Mouse (Mus musculus) left cerebral cortex, postnatal 4 days (tissue): ENCODE results near the gene Ermp1. TPM values are rescaled to one million over a fixed set of nuclear protein-coding genes. Genes with fewer than 3 reads are reported as not detected.
"Not testable (repeated sequence)": the region's sequence is repeated elsewhere in the genome, so short reads cannot be mapped to it uniquely, and the experiment has no call there.

Experiments used
- DNase-seq: peaks from one replicate; pipeline ENCODE4 v3.0.0-alpha.2; 2022
- intact Hi-C: fragments of 180-260 bp; cut with DNase I; formaldehyde crosslinking; loops from one replicate; pipeline ENCODE4 v1.15.1; 2025
- total RNA-seq, 2 experiments: library from RNA; stranded (reverse); gene quantifications; 2 replicates each; pipeline ENCODE4 v1.2.3; 2021

Ermp1 gene
- total RNA-seq, 2 experiments from 2014 or later, result 22.7 to 23.1 TPM

DNA sequence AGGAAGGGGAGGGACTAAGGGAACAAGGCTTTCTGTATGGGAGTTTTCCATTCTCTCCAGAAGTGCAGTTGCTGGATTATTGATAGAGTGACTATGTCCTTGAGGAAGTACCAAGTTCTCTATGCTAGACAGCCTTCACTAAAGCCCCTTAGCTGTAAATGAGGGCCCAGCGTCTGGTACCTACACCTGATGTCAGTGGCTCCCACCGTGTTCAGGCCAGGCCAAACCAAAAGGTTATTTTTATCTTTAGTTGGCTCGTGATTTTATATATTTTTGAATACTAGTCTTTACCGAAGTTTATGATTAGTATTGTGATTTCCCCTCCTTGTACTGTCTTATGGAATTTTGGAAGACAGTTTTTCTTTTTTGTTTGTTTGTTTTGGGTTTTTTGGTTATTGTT, 40.7 kb downstream of the Ermp1 start:
- intact Hi-C loops, result no loop called here
- no peak for DNase-seq

DNA sequence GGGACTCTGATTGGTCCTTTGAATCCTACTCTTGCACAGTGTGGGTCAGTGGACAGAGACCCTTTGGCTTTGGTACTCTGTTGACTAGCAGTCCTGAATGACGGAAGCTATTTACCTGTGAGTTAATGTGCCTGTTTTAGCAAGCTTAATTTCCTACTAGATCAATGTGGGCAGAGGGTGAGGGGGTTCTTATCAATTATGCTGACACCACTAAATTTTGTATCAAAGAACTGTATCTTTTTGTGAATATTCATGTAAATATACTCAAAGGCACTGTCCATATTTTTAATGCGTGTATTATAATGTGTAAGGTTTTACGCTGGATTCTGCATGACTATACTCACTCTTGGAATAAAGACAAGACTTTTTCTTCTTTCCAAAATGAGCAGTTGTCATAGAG, 43.6 kb downstream of the Ermp1 start:
- intact Hi-C loops, result no loop called here
- DNase-seq, result no peak

GRCm38 (mm10) chr19:29603548-29604353, 44.5 kb downstream of the Ermp1 start:
- intact Hi-C loops, result no loop called here
- no peak for DNase-seq

- intact Hi-C loops, result no loop called here
- no peak for DNase-seq
Observed at GRCm38 (mm10) chr19:29598981-29599380, 49.2 kb downstream of the Ermp1 start.

DNA sequence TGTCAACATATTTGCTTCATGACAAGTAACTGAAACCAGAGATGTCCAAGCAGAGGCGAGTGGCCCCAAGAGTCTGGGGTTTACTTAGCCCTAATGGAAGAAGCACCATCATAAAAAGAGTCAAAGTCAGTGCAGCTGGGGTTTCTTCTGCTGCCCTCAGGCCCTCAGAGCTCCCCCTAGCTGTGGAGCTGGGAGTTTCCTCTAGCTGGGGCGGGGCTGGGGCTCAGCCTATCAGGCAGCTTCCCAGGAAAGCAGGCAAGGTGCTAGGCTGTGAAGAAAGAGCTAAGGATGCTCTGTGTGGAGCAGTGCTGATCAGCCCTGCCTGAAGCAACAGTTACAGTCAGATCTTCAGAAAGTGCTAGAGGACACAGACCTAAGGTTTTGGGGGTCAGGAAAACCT, 51.2 kb downstream of the Ermp1 start:
- intact Hi-C loops, result no loop called here

DNA sequence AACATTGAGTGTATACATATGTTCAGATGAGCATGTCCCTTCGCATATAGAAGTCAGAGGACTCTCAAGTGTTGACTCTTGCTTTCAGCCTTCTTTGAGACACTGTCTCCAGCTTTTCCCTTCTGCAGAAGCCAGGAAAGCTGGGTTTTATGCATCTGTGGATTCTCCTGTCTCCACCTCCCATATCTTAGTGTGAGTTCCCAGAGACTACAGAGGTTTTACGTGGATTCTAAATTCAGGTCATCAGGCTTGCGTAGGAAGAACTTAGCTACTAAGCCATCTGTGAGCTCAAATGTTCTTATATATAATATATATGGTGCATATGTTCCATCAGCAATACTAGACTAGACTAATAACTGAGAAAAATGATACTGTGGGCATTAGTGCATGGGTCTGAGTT, 51.9 kb downstream of the Ermp1 start:
- intact Hi-C loops, result no loop called here

More for the DNA sequence above, 51.2 kb downstream of the Ermp1 start:
- no peak for DNase-seq

DNA sequence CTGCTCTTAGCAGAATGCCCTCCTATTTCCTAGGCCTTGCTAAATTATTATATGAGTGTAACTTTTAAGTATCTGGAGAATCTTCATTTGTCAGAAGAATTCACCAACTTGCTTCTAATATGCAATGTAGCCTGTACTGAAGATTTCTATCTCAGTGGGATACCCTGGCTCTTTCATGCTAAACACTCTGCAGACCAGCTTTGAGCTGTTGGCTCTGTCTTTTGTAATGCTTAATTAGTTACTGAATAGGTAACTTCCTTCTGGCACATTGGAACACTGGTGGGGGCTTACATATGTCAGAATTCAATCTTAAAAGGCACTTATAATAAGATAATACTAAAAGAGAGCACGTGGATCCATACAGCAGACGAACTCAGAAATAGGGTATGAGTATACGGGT, 54.4 kb downstream of the Ermp1 start:
- DNase-seq, intact Hi-C loops: not testable (repeated sequence)

More for the DNA sequence above, 51.9 kb downstream of the Ermp1 start:
- DNase-seq, result no peak

DNA sequence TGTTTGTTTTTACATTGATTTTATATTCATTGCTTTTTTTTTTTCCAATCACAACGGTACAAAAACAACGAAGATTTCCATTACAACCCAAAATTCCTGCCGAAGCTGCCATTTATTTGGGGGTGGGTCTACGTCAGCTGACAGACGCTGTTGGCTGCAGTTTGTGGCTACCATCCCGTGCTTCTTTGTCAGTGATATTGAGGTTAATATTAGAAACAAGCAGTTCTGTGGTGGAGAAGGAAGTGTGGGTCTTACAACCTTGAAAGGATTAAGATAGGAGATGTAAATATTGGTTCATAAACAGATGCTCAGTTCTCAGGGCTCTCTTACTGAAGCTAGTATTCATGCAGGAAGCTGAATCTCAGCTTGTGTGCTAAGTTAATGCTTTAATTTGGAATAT, 64.5 kb downstream of the Ermp1 start:
- intact Hi-C loops, result no loop called here
- DNase-seq, result no peak

GRCm38 (mm10) chr19:29582439-29582838, 65.8 kb downstream of the Ermp1 start:
- DNase-seq, result no peak
- intact Hi-C loops, result no loop called here

- intact Hi-C loops, result no loop called here
- no peak for DNase-seq
Observed at GRCm38 (mm10) chr19:29566512-29566911, 81.7 kb downstream of the Ermp1 start.

DNA sequence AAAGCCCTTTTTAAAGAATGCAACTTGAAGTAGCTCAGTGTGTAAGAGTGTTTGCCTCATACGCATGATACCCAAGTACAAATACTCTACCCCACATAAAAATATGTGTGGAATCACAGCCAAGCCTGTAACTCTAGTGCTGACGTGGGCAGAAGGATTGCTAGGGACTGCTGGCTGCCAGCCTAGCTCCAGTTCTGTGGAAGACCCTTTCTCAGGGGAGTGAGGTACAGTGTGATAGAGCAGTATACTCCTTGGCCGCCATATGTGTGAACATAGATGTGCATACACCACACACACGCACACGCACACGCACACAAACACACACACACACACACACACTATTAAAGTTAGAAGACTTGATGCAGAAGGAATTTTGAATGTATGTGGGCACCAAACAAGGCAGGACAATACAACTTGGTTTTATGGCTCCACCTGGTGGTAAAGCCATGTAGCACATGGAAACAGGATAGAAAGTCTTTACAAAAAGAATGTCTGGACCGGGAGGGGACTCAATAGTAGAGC, 84.9 kb downstream of the Ermp1 start:
- intact Hi-C loops, result no loop called here
- DNase-seq, result peak; percentile 48

- no peak for DNase-seq
- intact Hi-C loops, result no loop called here
Observed at GRCm38 (mm10) chr19:29562603-29563002, 85.6 kb downstream of the Ermp1 start.

- intact Hi-C loops, result no loop called here
- DNase-seq, result no peak
Observed at GRCm38 (mm10) chr19:29562166-29562565, 86.0 kb downstream of the Ermp1 start.

Other genes starting within 250 kb of the Ermp1 start
- gene Pdcd1lg2, start 237.5 kb downstream of the Ermp1 start, total RNA-seq, result under 1 TPM in 1 of 2 experiments, not detected in 1; 0.28 TPM
- 10 to 100 TPM; 40.8 to 43.6 TPM for gene Ric1, start 126.1 kb downstream of the Ermp1 start, total RNA-seq
- gene Mlana, start 49.4 kb upstream of the Ermp1 start, total RNA-seq, result not detected
- gene 9930021J03Rik, start 157.6 kb upstream of the Ermp1 start, total RNA-seq, result 10 to 100 TPM; 36.0 to 37.7 TPM
- 10 to 100 TPM; 31.0 to 31.5 TPM for gene Ranbp6, start 164.6 kb upstream of the Ermp1 start, total RNA-seq